Mouse (Mus musculus): ENCODE results near the gene Cyb5r2. TPM values are rescaled to one million over a fixed set of nuclear protein-coding genes. Genes with fewer than 3 reads are reported as not detected.

Gene Cyb5r2
- polyA plus RNA-seq, 1 experiment from 2014 or later, result 0.92 TPM

DNA sequence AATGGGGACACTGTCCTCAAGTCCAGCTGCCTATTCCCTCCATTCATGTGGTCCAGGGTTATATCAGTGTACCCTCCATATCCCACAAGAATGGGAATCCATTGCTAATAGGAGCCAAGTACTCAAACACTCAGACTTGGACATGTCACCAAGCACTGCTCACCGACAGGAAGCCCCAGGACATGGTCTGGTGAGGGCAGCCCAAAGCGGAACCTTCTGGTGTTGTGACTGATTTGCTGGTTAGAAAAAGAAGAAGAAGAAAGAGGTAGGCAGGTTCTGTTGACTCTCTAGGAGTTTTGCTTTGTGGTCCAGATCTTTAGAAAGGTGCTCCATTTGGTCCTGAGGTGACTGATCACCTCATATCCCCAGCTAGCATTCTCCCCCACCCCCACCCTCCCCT lies 1.1 kb downstream of the Cyb5r2 start:
- no peak overlapping the region for H3K4me2 ChIP-seq (ENCODE audit: low read depth, severe bottlenecking)
- no peaks in the 10 kb centered on the region for H3K36me3 ChIP-seq (ENCODE audit: control insufficient read depth, insufficient read depth, low read length)
- H3K4me3 ChIP-seq (ENCODE audit: low read depth, low read length), result no peak overlapping the region
- 95% methylated on average over 2 of the region's 2 CpGs for WGBS
- DNase-seq (ENCODE audit: low spot score), result no peak
- H3K9me3 ChIP-seq (ENCODE audit: control insufficient read depth, low read length), result no peaks in the 10 kb centered on the region
- no peaks in the 10 kb centered on the region for H3K27me3 ChIP-seq (ENCODE audit: control insufficient read depth, insufficient read depth, low read length)
- no peak for ATAC-seq (ENCODE audit: insufficient number of reproducible peaks, low FRiP score, low TSS enrichment, low read depth)
- 0 out of 2 replicates have a peak, but pooled peaks cover 3% of the 10 kb centered on the region for H3K4me1 ChIP-seq (ENCODE audit: control insufficient read depth, insufficient read depth, low read length)
- no peak overlapping the region for H3K27ac ChIP-seq (replicated peaks; ENCODE audit: low read depth, low read length)
- no peak overlapping the region for H3K9ac ChIP-seq (ENCODE audit: low read length)

DNA sequence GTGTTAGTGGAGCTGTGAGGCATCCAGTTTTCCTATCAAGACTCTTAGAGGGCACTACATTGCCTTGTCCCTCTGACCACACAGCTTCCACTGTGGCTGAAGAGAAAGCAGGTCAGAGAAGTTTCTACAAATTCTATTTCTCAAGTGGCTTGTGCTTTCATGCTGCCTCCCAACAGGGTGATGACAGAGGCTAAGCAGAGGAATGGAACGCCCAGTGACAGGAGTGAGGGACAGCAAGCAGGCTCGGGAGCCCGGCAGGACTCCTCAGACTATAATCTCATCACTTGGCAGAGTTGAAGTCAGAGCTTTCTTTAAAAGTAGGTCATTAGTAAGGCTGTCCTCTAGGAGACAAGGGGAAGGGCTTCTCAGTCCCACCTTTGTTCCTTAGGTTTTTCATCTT lies 1.9 kb downstream of the Cyb5r2 start:
- Histone ChIP-seq H3K27me3 (ENCODE audit: control insufficient read depth, insufficient read depth, low read length) (no peaks in the 10 kb centered on the region), H3K4me2 (ENCODE audit: low read depth, severe bottlenecking) (no peak overlapping the region), H3K36me3 (ENCODE audit: control insufficient read depth, insufficient read depth, low read length) (no peaks in the 10 kb centered on the region), H3K9me3 (ENCODE audit: control insufficient read depth, low read length) (no peaks in the 10 kb centered on the region), H3K27ac (replicated peaks; ENCODE audit: low read depth, low read length) (no peak overlapping the region), H3K9ac (ENCODE audit: low read length) (no peak overlapping the region), H3K4me1 (ENCODE audit: control insufficient read depth, insufficient read depth, low read length) (0 out of 2 replicates have a peak, but pooled peaks cover 3% of the 10 kb centered on the region), H3K4me3 (ENCODE audit: low read depth, low read length) (no peak overlapping the region)
- WGBS, result 71% methylated on average over 3 of the region's 3 CpGs
- DNase-seq (ENCODE audit: low spot score), result no peak
- no peak for ATAC-seq (ENCODE audit: insufficient number of reproducible peaks, low FRiP score, low TSS enrichment, low read depth)

DNA sequence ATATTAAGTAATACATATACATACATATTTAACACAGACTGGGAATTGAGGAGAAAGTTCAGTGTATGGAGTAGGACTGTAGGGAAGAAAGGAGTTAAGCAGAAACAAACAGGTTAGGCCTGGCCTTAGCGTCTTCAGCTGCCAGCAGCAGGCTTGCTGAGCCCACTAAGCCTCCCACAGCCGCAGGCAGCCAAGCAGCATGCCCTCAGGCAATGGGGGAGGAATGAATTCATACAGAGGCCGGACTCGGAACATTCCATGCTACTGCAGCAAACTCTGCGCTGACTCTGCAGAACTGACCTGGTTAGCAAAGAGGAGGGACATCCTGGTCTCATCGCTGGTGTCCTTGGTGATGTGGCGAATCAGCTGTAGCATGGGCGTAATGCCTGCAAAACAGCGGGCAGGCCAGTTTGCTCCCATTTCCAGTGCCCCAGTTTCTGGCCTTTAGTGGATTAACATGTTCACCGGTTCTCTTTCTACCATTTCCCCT lies 5.8 kb downstream of the Cyb5r2 start:
- no peak for ATAC-seq (ENCODE audit: insufficient number of reproducible peaks, low FRiP score, low TSS enrichment, low read depth)
- 72% methylated on average over 10 of the region's 10 CpGs for WGBS

DNA sequence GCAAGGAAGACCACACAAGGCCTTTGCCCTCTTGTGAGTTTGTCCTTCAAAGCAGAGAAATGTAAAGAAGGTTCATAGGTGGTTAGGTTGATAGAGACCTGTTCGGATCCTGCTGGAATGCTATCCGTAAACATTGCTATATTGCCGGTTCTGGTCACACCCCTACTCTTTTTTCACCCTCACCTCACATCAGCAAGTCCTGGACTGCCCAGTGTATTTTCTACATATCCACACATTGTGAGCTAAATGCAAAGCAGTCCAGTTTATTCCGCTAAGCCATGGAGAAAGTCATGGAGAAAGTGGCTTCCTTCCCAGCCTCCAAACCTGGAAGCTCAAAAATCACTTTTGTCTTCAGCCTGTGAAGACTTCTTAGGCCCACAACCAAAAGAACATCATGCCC lies 8.1 kb downstream of the Cyb5r2 start:
- H3K4me3 ChIP-seq (ENCODE audit: low read depth, low read length), result no peak overlapping the region
- H3K9me3 ChIP-seq (ENCODE audit: control insufficient read depth, low read length), result no peaks in the 10 kb centered on the region
- no peak overlapping the region for H3K27ac ChIP-seq (replicated peaks; ENCODE audit: low read depth, low read length)
- H3K9ac ChIP-seq (ENCODE audit: low read length), result no peak overlapping the region
- H3K4me1 ChIP-seq (ENCODE audit: control insufficient read depth, insufficient read depth, low read length), result no peaks in the 10 kb centered on the region
- no peaks in the 10 kb centered on the region for H3K36me3 ChIP-seq (ENCODE audit: control insufficient read depth, insufficient read depth, low read length)
- WGBS, result 85% methylated on average over 4 of the region's 4 CpGs
- no peak for ATAC-seq (ENCODE audit: insufficient number of reproducible peaks, low FRiP score, low TSS enrichment, low read depth)
- no peak overlapping the region for H3K4me2 ChIP-seq (ENCODE audit: low read depth, severe bottlenecking)
- no peak for DNase-seq (ENCODE audit: low spot score)
- no peaks in the 10 kb centered on the region for H3K27me3 ChIP-seq (ENCODE audit: control insufficient read depth, insufficient read depth, low read length)

More for the DNA sequence above, 5.8 kb downstream of the Cyb5r2 start:
- H3K9me3 ChIP-seq (ENCODE audit: control insufficient read depth, low read length), result no peaks in the 10 kb centered on the region
- H3K4me1 ChIP-seq (ENCODE audit: control insufficient read depth, insufficient read depth, low read length), result no peaks in the 10 kb centered on the region
- H3K27me3 ChIP-seq (ENCODE audit: control insufficient read depth, insufficient read depth, low read length), result no peaks in the 10 kb centered on the region
- no peak overlapping the region for H3K27ac ChIP-seq (replicated peaks; ENCODE audit: low read depth, low read length)
- DNase-seq (ENCODE audit: low spot score), result no peak
- H3K36me3 ChIP-seq (ENCODE audit: control insufficient read depth, insufficient read depth, low read length), result no peaks in the 10 kb centered on the region
- no peak overlapping the region for H3K9ac ChIP-seq (ENCODE audit: low read length)
- H3K4me3 ChIP-seq (ENCODE audit: low read depth, low read length), result no peak overlapping the region
- no peak overlapping the region for H3K4me2 ChIP-seq (ENCODE audit: low read depth, severe bottlenecking)

DNA sequence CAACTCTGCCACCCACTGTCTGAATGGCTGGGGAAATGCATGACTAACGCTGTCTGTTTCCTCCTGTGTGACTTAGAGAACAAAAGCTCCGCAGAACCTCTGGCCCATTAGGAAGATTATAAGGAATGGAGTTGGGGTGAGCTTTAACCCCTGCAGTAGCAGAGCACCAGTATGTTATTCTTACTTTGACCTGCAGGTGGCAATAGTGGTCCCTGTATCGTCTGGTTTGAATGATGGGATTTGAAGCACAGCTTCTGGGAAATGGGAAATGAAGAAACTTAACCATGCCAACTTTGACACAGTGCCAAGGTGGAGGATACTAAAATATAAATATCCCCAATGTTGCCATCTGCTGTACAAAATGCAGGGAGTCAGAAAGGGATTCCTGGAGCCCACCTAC lies 8.6 kb downstream of the Cyb5r2 start:
- H3K4me3 ChIP-seq (ENCODE audit: low read depth, low read length), result no peak overlapping the region
- no peak overlapping the region for H3K4me2 ChIP-seq (ENCODE audit: low read depth, severe bottlenecking)
- H3K9me3 ChIP-seq (ENCODE audit: control insufficient read depth, low read length), result no peaks in the 10 kb centered on the region
- no peak overlapping the region for H3K9ac ChIP-seq (ENCODE audit: low read length)
- H3K27ac ChIP-seq (replicated peaks; ENCODE audit: low read depth, low read length), result no peak overlapping the region
- no peaks in the 10 kb centered on the region for H3K36me3 ChIP-seq (ENCODE audit: control insufficient read depth, insufficient read depth, low read length)
- WGBS, result 9% methylated on average over 3 of the region's 3 CpGs
- H3K4me1 ChIP-seq (ENCODE audit: control insufficient read depth, insufficient read depth, low read length), result no peaks in the 10 kb centered on the region
- ATAC-seq (ENCODE audit: insufficient number of reproducible peaks, low FRiP score, low TSS enrichment, low read depth), result 0 out of 2 replicates have a peak, but pooled peaks have one; percentile 38
- peak; percentile 76 for DNase-seq (ENCODE audit: low spot score)
- H3K27me3 ChIP-seq (ENCODE audit: control insufficient read depth, insufficient read depth, low read length), result no peaks in the 10 kb centered on the region

DNA sequence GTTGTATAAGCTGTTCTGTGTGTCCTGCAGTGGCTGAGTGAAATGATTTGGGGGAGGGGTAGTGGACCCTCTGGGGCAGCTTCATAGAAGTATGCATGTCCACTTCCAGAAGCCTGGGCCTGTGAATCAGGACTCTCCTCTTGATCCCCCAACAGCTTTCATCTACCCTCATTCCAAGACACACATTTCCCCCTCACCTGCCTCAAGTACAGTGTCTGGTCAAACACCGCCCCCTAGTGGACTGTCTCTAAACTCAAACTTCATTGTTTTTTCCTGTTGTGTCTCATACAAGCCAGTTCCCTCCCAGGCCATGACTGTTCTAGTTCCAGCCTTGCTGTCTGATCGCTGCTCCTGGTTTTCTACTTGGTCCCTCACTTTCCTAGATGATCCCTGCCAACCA lies 9.9 kb downstream of the Cyb5r2 start:
- Histone ChIP-seq H3K9me3 (ENCODE audit: control insufficient read depth, low read length) (no peaks in the 10 kb centered on the region), H3K27ac (replicated peaks; ENCODE audit: low read depth, low read length) (no peak overlapping the region), H3K4me3 (ENCODE audit: low read depth, low read length) (no peak overlapping the region), H3K27me3 (ENCODE audit: control insufficient read depth, insufficient read depth, low read length) (no peaks in the 10 kb centered on the region), H3K4me1 (ENCODE audit: control insufficient read depth, insufficient read depth, low read length) (no peaks in the 10 kb centered on the region), H3K4me2 (ENCODE audit: low read depth, severe bottlenecking) (no peak overlapping the region), H3K36me3 (ENCODE audit: control insufficient read depth, insufficient read depth, low read length) (no peaks in the 10 kb centered on the region; the same call in 1 of the 2 replicates), H3K9ac (ENCODE audit: low read length) (no peak overlapping the region)
- DNase-seq (ENCODE audit: low spot score) (peak; percentile 85), ATAC-seq (ENCODE audit: insufficient number of reproducible peaks, low FRiP score, low TSS enrichment, low read depth) (peak; percentile 49; the same call in 1 of the 2 replicates)
- WGBS, result 12% methylated on average over 2 of the region's 2 CpGs

DNA sequence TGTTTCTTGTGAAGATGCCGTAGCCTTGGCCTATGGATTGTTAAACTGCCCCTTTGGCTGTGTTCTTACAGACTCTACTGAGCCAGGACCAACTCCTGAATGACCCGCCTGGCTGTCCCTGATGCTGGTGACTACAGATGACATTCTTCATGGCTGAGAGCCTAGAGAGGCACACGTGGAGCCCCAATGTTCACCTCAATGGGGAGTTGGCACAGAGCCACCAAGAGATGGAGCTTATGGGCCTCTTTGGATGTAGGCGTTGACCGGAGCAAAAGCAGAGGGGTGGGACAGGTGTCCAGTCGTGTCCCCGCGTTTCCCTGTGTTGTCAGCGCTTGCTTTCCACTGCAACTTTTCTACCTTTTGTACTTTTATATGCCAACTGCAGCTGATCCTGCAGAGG lies 10.4 kb downstream of the Cyb5r2 start:
- Histone ChIP-seq H3K4me1 (ENCODE audit: control insufficient read depth, insufficient read depth, low read length) (no peaks in the 10 kb centered on the region), H3K36me3 (ENCODE audit: control insufficient read depth, insufficient read depth, low read length) (no peaks in the 10 kb centered on the region; the same call in 1 of the 2 replicates), H3K27me3 (ENCODE audit: control insufficient read depth, insufficient read depth, low read length) (no peaks in the 10 kb centered on the region), H3K4me3 (ENCODE audit: low read depth, low read length) (no peak overlapping the region), H3K9ac (ENCODE audit: low read length) (no peak overlapping the region), H3K27ac (replicated peaks; ENCODE audit: low read depth, low read length) (no peak overlapping the region), H3K9me3 (ENCODE audit: control insufficient read depth, low read length) (no peaks in the 10 kb centered on the region), H3K4me2 (ENCODE audit: low read depth, severe bottlenecking) (no peak overlapping the region)
- ATAC-seq (ENCODE audit: insufficient number of reproducible peaks, low FRiP score, low TSS enrichment, low read depth) (no peak), DNase-seq (ENCODE audit: low spot score) (no peak)
- 92% methylated on average over 9 of the region's 9 CpGs for WGBS

DNA sequence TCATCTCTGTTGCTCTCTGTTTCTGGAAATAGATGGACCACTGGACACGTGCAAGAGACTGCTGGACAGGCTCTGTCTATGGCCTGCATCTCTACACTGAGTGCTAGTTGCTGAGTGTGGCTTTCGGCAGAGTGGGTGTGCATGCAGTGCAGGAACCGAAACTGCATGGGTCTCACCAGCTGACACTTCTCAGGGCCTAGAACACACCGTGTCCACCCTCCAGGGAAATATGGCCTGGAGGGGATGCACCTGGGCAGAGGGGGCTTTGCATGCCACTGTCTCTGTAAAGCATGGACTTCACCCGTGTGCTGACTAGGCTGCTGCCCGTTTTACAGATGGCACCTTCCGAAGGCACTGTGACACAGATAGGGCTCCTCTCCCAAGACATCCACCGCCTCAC lies 11.8 kb downstream of the Cyb5r2 start:
- Histone ChIP-seq H3K9me3 (ENCODE audit: control insufficient read depth, low read length) (no peaks in the 10 kb centered on the region), H3K9ac (ENCODE audit: low read length) (no peak overlapping the region), H3K4me3 (ENCODE audit: low read depth, low read length) (no peak overlapping the region), H3K4me2 (ENCODE audit: low read depth, severe bottlenecking) (no peak overlapping the region), H3K27ac (replicated peaks; ENCODE audit: low read depth, low read length) (no peak overlapping the region), H3K27me3 (ENCODE audit: control insufficient read depth, insufficient read depth, low read length) (no peaks in the 10 kb centered on the region), H3K4me1 (ENCODE audit: control insufficient read depth, insufficient read depth, low read length) (no peaks in the 10 kb centered on the region), H3K36me3 (ENCODE audit: control insufficient read depth, insufficient read depth, low read length) (no peaks in the 10 kb centered on the region; the same call in 1 of the 2 replicates)
- ATAC-seq (ENCODE audit: insufficient number of reproducible peaks, low FRiP score, low TSS enrichment, low read depth) (no peak), DNase-seq (ENCODE audit: low spot score) (no peak)
- WGBS, result 91% methylated on average over 8 of the region's 8 CpGs

DNA sequence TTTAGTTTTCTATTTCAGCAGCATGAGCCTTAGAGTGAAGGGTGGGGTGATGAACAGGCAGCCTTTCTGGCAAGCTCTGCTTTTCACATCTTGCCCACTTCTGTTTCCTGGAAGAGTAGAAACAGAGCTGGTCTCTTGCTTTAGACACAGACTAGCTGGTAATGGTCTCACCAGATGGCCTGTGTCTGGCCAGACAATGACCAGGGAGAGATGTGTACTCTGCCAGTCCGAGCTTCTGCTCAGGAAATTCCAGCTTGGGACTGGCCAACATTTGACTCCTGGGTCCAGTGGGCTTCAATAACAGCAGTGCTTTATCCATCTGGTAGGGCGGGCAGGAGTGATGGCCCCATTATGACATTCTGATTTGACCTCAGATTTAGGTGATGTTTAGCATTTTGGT lies 12.7 kb downstream of the Cyb5r2 start:
- 78% methylated on average over 2 of the region's 2 CpGs for WGBS

More for the DNA sequence above, 12.7 kb downstream of the Cyb5r2 start:
- Histone ChIP-seq H3K4me1 (ENCODE audit: control insufficient read depth, insufficient read depth, low read length) (no peaks in the 10 kb centered on the region), H3K27me3 (ENCODE audit: control insufficient read depth, insufficient read depth, low read length) (no peaks in the 10 kb centered on the region), H3K27ac (replicated peaks; ENCODE audit: low read depth, low read length) (no peak overlapping the region), H3K4me3 (ENCODE audit: low read depth, low read length) (no peak overlapping the region), H3K36me3 (ENCODE audit: control insufficient read depth, insufficient read depth, low read length) (no peaks in the 10 kb centered on the region; the same call in 1 of the 2 replicates), H3K4me2 (ENCODE audit: low read depth, severe bottlenecking) (no peak overlapping the region), H3K9me3 (ENCODE audit: control insufficient read depth, low read length) (no peaks in the 10 kb centered on the region), H3K9ac (ENCODE audit: low read length) (no peak overlapping the region)
- ATAC-seq (ENCODE audit: insufficient number of reproducible peaks, low FRiP score, low TSS enrichment, low read depth) (no peak), DNase-seq (ENCODE audit: low spot score) (no peak)

Data from limb, embryonic 11.5 days (tissue).